Mouse (Mus musculus): ENCODE results near the gene Nelfcd.

DNA sequence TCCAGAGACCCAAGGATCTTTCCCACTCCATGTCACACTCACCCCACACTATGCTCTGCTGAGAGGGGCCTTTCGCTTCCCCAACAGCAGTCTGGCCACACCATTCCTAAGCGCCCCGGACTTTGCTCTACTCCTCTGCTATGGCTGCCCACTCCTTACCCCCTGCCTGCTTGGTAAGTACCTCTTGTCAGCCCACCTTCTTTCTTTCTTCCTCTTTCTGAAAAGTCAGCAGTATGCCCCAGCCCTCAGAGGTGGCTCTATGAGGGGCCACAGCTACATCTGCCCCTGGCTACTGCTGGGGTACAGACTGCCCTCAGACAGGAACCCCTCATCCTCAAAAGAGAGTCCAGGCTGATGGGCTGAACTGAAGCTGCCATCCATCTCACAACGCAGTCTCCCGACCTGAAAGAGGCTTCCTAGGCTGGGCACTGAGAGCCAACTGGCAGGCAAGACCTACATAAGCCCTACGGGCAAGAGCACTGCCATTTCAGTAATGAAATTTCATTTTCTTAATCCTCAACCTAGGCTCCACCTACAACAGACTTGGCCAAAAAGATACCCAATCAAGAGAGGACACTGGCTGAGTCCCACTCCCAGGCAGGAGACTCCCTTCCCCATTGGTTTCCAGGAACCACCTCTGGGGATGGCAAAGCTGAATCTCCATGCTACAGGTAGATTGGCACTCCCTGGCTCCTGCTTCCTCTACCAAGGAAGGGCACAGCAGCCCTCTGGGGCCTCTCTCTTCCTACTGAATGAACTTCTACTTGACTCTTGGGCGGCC, 21.5 kb downstream of the Nelfcd start:
- TF ChIP-seq POLR2A (IDR thresholded peaks at IDR 0.05; ENCODE audit: borderline replicate concordance, extremely low read depth, low read depth, low read length) (no peak), CTCF (IDR thresholded peaks at IDR 0.05; ENCODE audit: insufficient read depth, low read length) (no peak)
